Mouse (Mus musculus) kidney, postnatal 36 days (tissue): Measurements from ENCODE around the gene Art4.
A peak's percentile ranks its signal among the peaks of the same experiment; 100 is the strongest.

Source experiments
- DNase-seq, 2 experiments: peaks; one replicate each; pipeline ENCODE4 v3.0.0; 2021 to 2022; ENCODE audit warnings: mixed read lengths in 2 of 2

Art4 gene

GRCm38 (mm10) chr6:136866150-136866549 lies 8.6 kb upstream of the Art4 start:
- DNase-seq: no peak

DNA sequence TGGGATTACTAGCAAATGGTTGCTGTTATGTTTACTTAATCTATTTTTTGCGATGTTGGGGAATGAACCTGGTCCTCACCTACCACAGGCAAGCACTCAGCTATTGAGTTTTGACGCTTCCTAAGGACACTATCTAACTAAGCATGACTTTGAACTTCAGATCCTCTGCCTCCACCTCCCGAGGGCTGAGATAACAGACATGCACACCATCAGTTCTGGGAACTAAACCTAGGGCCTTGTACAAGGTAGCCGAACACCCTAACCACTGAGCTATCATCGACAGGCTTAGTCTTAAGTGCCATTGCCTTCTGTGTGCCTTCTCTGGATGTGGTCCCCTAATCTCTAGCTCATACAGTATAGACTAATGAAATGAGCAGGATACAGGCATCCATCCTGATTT lies 7.8 kb upstream of the Art4 start:
- no peak for DNase-seq

- peak; percentile 30 to 42 for DNase-seq
Measured at GRCm38 (mm10) chr6:136861020-136861419, 3.5 kb upstream of the Art4 start.

- DNase-seq: no peak
Measured at GRCm38 (mm10) chr6:136858420-136858819, 887 bp upstream of the Art4 start.

- DNase-seq: peak; percentile 32 to 55
Measured at GRCm38 (mm10) chr6:136857873-136858260, 334 bp upstream of the Art4 start.

DNA sequence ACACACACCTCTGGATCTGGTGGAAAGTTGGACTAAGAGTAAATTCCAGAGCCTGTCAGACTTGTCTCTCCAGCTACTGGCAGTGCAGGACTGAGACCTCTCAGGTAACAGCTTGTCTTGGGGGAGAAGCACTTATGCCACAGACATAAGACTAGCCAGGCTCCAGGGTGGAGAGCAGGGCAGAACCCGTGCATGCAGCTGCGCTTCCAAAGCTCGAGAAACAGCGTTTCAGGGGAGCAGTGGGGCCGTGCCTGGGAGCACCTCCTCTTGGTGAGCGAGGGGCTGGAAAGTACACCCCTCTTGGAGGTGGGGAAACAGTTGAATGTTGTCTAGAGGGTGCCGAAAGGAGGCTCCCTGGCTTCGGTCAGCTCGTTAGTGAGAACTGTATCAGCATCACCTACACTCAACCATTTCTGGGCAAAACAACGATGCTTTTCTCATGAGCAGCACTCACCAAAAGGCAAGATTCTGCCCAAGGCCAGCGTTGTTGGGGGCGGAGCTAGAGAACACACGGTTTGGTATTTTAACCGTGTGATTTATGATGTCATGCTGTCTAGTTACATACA lies 1.4 kb downstream of the Art4 start:
- peak in 1 of 2 experiments; percentile 30 for DNase-seq

GRCm38 (mm10) chr6:136855183-136855582 lies 2.4 kb downstream of the Art4 start:
- no peak for DNase-seq

GRCm38 (mm10) chr6:136854361-136854781 lies 3.2 kb downstream of the Art4 start:
- DNase-seq: no peak

DNA sequence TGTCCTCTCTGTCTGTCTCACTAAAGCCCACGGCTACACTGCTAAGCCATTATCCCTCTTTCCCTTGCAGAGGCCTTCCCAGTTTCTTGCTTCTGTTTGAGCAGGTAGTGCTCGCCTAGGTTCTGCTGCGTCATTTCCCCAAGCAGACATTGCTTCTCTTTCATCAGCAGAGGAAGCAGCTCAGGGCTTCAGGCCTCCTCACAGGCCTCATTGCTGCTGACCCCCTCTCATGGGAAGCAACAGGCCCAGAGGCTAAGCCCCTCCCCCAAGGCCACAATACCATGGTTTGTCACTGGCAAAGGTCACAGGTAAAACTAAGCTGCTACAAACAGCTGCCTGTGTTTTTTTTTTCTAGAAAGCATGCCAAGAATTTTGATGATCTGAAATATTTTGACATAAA lies 4.8 kb downstream of the Art4 start:
- peak in 1 of 2 experiments; percentile 52 for DNase-seq

- peak; percentile 50 to 55 for DNase-seq
Measured at GRCm38 (mm10) chr6:136852348-136852747, 5.2 kb downstream of the Art4 start.

DNA sequence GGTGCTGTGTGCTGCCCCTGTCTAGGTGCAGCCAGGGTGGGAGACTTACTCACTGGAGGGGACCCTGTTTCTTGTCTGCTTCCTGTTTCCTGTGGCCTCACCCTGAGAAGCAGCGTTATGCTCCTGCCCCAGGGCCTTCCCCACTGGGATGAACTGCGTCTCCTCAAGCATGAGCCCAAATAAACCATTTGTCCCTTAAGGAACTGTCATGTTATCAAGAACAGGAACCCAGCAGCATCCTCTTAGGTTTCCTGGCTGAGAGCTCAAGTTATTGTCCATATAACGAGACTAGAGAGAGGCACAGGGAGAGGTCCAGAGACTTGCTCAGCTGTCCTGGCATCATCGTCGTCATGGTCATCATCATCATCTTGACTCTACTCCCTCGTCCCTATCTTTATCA lies 7.3 kb downstream of the Art4 start:
- no peak for DNase-seq

DNA sequence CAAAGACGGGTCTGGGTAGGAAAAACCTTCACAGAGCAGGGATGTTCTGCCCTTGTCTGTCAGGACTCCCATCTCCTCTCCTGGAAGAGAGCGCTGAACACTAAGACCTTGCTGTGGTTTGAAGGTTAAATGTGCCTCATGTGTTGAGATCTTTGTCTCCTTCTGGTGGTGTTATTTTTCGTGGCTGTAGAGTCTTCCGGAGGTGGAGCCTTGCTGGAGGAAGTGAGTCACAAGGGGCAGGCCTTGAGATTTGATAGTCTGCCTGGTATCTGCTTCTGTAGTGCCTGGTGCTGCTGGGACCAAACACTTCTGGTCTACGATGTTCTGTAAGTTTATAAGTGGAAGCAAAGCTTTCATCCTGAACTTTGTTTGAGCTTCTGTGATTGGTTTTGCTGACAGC lies 8.6 kb downstream of the Art4 start:
- DNase-seq: no peak

DNA sequence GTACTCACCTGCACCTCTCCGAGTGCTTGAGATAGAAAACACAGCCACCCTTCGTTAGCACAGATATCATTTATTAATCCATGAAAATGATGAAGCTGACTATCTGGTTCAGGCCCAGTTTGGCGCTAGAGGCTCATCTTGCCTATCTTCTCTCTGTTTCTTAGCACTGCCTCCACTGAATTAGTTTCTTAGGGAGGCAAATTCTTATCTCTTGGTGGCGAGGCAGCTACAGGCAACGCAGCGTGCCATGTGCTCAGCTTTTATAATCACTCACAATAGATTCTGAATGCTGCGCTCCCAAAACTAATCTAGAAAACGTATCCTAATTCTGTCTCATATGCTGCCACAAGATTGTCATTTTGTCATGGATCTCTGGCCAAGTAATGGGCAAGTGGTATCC lies 9.1 kb downstream of the Art4 start:
- DNase-seq: no peak

GRCm38 (mm10) chr6:136847790-136848189 lies 9.7 kb downstream of the Art4 start:
- peak; percentile 55 to 87 for DNase-seq

- no peak for DNase-seq
Measured at GRCm38 (mm10) chr6:136847267-136847666, 10.3 kb downstream of the Art4 start.

- no peak for DNase-seq
Measured at GRCm38 (mm10) chr6:136845706-136846480, 11.6 kb downstream of the Art4 start.

- DNase-seq: no peak
Measured at GRCm38 (mm10) chr6:136844903-136845302, 12.6 kb downstream of the Art4 start.

GRCm38 (mm10) chr6:136837323-136837722 lies 20.2 kb downstream of the Art4 start:
- DNase-seq: no peak

GRCm38 (mm10) chr6:136835352-136835751 lies 22.2 kb downstream of the Art4 start, which contains the start of gene Smco3:
Gene Smco3 (minus strand): TSS chr6:136835452.
- no peak for DNase-seq

GRCm38 (mm10) chr6:136831712-136832111 lies 25.8 kb downstream of the Art4 start:
- no peak for DNase-seq

GRCm38 (mm10) chr6:136828681-136829080 lies 28.9 kb downstream of the Art4 start:
- DNase-seq: no peak

DNA sequence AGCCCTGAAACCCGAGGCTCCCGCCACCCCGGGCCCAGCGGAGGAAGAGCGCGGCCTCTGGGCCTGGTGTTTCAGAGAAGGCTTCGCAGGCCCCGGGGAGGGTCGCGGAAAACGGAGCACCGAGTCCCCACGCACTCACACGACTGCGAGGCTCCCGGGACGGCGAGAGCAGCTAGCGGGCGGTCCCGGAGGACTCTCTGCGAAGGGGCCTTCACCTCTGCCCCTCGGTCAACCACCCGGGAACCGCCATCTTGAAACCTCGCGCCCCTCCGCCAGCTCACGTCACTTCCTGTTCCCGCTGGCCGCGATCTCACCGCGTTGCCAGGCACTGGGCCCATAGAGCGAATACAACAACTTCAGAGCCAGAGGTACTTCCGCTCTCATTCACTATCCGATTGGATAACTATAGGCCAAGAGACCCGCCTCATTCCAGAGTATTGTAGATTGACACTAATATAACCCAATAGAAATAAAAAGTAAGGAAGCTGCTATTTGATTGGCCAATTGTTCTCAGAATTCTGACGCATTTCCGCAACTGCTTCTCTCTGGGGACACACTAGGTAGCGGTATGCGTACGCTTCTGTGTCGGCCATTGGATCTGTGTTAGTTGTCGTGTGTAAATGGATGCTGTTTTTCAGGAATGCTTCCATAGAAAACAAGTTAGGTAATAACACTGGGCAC lies 29.5 kb downstream of the Art4 start, which contains the start of gene Wbp11:
Gene Wbp11, minus strand, starts transcription at position 353 of the 681 bp plus-strand sequence.
- DNase-seq: peak; percentile 96 to 98

- DNase-seq: peak; percentile 63 to 66
Measured at GRCm38 (mm10) chr6:136827516-136827880, 30.0 kb downstream of the Art4 start, which contains the start of gene BC049715. Gene BC049715 (plus strand): TSS chr6:136827626.

- DNase-seq: no peak
Measured at GRCm38 (mm10) chr6:136827116-136827515, 30.4 kb downstream of the Art4 start.
